Mouse (Mus musculus) small intestine, adult 2 months (tissue): ENCODE results near the gene Mapre3. TPM values are rescaled to one million over a fixed set of nuclear protein-coding genes. Genes with fewer than 3 reads are reported as not detected.

ENCODE experiments used
- H3K27ac ChIP-seq: fragments of 200-500 bp; 2 replicates; pipeline ENCODE4 v1.5.1; 2012; ENCODE audit warnings: low read depth, low read length, control low read depth, inconsistent platforms; ENCODE audit not compliant: insufficient read depth
- H3K27me3 ChIP-seq: fragments of 200-500 bp; 2 replicates; pipeline ENCODE4 v1.6.1; 2012; ENCODE audit warnings: mild to moderate bottlenecking, moderate library complexity, low read length, inconsistent platforms; ENCODE audit not compliant: control insufficient read depth, insufficient read depth
- H3K36me3 ChIP-seq: fragments of 200-500 bp; 2 replicates; pipeline ENCODE4 v1.6.1; 2012; ENCODE audit warnings: mild to moderate bottlenecking, low read length, control low read depth, inconsistent platforms; ENCODE audit not compliant: control insufficient read depth, insufficient read depth
- H3K4me1 ChIP-seq: fragments of 200-500 bp; 2 replicates; pipeline ENCODE4 v1.6.1; 2012; ENCODE audit warnings: low read length, inconsistent platforms, mixed read lengths; ENCODE audit not compliant: control insufficient read depth, insufficient read depth, insufficient read length
- H3K4me3 ChIP-seq: fragments of 200-500 bp; 2 replicates; pipeline ENCODE4 v1.5.1; 2012; ENCODE audit warnings: low read depth, mild to moderate bottlenecking, control low read depth, inconsistent platforms, low read length, moderate library complexity
- CTCF ChIP-seq: fragments of 200-500 bp; IDR thresholded peaks from 2 replicates; pipeline ENCODE4 v1.5.1; 2012; ENCODE audit warnings: low read depth, mild to moderate bottlenecking, control low read depth, inconsistent platforms, low read length, moderate library complexity, mixed read lengths; ENCODE audit not compliant: insufficient replicate concordance, insufficient read length; ENCODE audit errors: extremely low read depth
- POLR2A ChIP-seq: fragments of 200-500 bp; IDR thresholded peaks from 2 replicates; pipeline ENCODE4 v1.6.1; 2012; ENCODE audit warnings: low read depth, mild to moderate bottlenecking, control low read depth, inconsistent platforms, low read length, moderate library complexity
- WGBS: fragments of 180-500 bp; shearing (Covaris S2); methylation state at CpG from one replicate; pipeline ENCODE4 v1.1.7; 2018; 5-methylcytosine and 5-hydroxymethylcytosine counted together
- polyA plus RNA-seq: library from polyadenylated mRNA; depleted of rRNA; stranded (reverse); fragments of >200 nt; gene quantifications from 2 replicates; pipeline ENCODE4 v1.2.3, GENCODE M21; 2012

The Mapre3 gene
- polyA plus RNA-seq, 1 experiment = 28.7 TPM

GRCm38 (mm10) chr5:30886209-30886608, 71.8 kb downstream of the Mapre3 start:
- Histone ChIP-seq H3K36me3 (no peaks in the 10 kb centered on the region), H3K27me3 (no peaks in the 10 kb centered on the region), H3K4me3 (no peak overlapping the region), H3K4me1 (no peaks in the 10 kb centered on the region; the same call in 1 of the 2 replicates), H3K27ac (no peak overlapping the region)
- TF ChIP-seq POLR2A = no peak
- no peak for TF ChIP-seq CTCF
- WGBS = 16% methylated on average over 4 of the region's 4 CpGs

GRCm38 (mm10) chr5:30886731-30887130, 72.3 kb downstream of the Mapre3 start:
- H3K36me3 ChIP-seq = no peaks in the 10 kb centered on the region
- H3K27me3 ChIP-seq = no peaks in the 10 kb centered on the region
- no peak overlapping the region for H3K4me3 ChIP-seq
- 6% methylated on average over 5 of the region's 5 CpGs for WGBS
- TF ChIP-seq CTCF (no peak), POLR2A (no peak)
- H3K27ac ChIP-seq = no peak overlapping the region
- no peaks in the 10 kb centered on the region; the same call in 1 of the 2 replicates for H3K4me1 ChIP-seq

- TF ChIP-seq POLR2A (peak; percentile 47; the same call in 1 of the 2 replicates), CTCF (no peak)
- under 1% methylated on average over 19 of the region's 19 CpGs for WGBS
- peak overlapping the region; percentile 77 for H3K27ac ChIP-seq
- H3K4me1 ChIP-seq = no peaks in the 10 kb centered on the region; the same call in 1 of the 2 replicates
- peak overlapping the region; percentile 71 for H3K4me3 ChIP-seq
- 0 out of 2 replicates have a peak, but pooled peaks cover under 1% of the 10 kb centered on the region for H3K36me3 ChIP-seq
- H3K27me3 ChIP-seq = no peaks in the 10 kb centered on the region
These were observed 72.9 kb downstream of the Mapre3 start for GRCm38 (mm10) chr5:30887331-30887761.

GRCm38 (mm10) chr5:30887858-30888336, 73.5 kb downstream of the Mapre3 start:
- Histone ChIP-seq H3K27ac (peak overlapping the region; percentile 77), H3K27me3 (no peaks in the 10 kb centered on the region), H3K4me1 (no peaks in the 10 kb centered on the region; the same call in 1 of the 2 replicates), H3K4me3 (peak overlapping the region; percentile 71), H3K36me3 (peaks cover 5% of the 10 kb centered on the region; the same call in 1 of the 2 replicates)
- under 1% methylated on average over 28 of the region's 28 CpGs for WGBS
- TF ChIP-seq CTCF (no peak), POLR2A (no peak; the same call in 1 of the 2 replicates)

- peaks cover 11% of the 10 kb centered on the region for H3K36me3 ChIP-seq
- WGBS = under 1% methylated on average over 42 of the region's 42 CpGs
- H3K27me3 ChIP-seq = no peaks in the 10 kb centered on the region
- peak within 1 kb of the TSS; percentile 92 for H3K4me3 ChIP-seq
- no peaks in the 10 kb centered on the region; the same call in 1 of the 2 replicates for H3K4me1 ChIP-seq
- peak within 1 kb of the TSS; percentile 77 for H3K27ac ChIP-seq
- TF ChIP-seq POLR2A = peak; percentile 43; the same call in 1 of the 2 replicates
- no peak for TF ChIP-seq CTCF
These were observed 74.1 kb downstream of the Mapre3 start, which contains the start of gene Agbl5 for GRCm38 (mm10) chr5:30888337-30889087. Agbl5 (plus strand) TSS chr5:30888694.

GRCm38 (mm10) chr5:30889088-30889754, 74.8 kb downstream of the Mapre3 start:
- Histone ChIP-seq H3K4me3 (peak overlapping the region; percentile 92), H3K4me1 (no peaks in the 10 kb centered on the region; the same call in 1 of the 2 replicates), H3K27me3 (no peaks in the 10 kb centered on the region), H3K27ac (peak overlapping the region; percentile 68; the same call in 1 of the 2 replicates), H3K36me3 (peaks cover 14% of the 10 kb centered on the region)
- under 1% methylated on average over 40 of the region's 42 CpGs for WGBS
- TF ChIP-seq POLR2A (no peak), CTCF (no peak)

GRCm38 (mm10) chr5:30890375-30890774, 75.9 kb downstream of the Mapre3 start:
- Histone ChIP-seq H3K4me1 (no peaks in the 10 kb centered on the region; the same call in 1 of the 2 replicates), H3K27me3 (no peaks in the 10 kb centered on the region), H3K36me3 (peaks cover 15% of the 10 kb centered on the region), H3K4me3 (0 out of 2 replicates have a peak overlapping the region, but pooled peaks have one; percentile 2), H3K27ac (peak overlapping the region; percentile 15; the same call in 1 of the 2 replicates)
- WGBS = 75% methylated on average over 7 of the region's 7 CpGs
- no peak for TF ChIP-seq POLR2A
- no peak for TF ChIP-seq CTCF
